Mouse (Mus musculus): Measurements from ENCODE around the gene Aurkb.

DNA sequence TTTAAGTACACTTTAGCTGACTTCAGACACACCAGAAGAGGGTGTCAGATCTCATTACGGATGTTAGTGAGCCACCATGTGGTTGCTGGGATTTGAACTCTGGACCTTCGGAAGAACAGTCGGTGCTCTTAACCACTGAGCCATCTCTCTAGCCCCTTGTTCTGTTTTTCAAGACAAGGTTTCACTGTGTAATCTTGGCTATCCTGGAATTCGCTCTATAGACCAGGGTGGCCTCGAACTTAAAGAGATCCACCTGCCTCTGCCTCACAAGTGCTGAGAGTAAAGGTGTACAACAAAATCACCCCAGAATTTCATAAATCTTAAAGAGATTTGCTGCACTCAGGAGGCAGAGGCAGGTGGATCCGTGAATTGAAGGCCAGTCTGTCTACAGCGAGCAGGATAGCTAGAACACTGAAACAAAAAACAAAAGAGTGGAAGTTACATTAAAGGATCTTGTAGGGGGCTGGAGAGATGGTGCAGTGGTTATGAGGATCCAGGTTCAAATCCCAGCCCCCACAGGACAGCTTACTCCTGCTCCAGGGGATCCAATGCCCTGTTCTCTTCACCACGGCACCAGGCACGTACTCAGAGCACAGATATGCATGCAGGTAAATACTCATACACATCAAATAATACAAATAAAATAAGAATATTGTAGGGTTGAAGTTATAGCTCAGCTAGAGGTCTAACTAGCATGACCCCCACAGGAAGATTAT lies 30.5 kb downstream of the Aurkb start:
- TF ChIP-seq EP300 (IDR thresholded peaks at IDR 0.05; ENCODE audit: insufficient read depth, low read depth, low read length) (no peak), POLR2A (IDR thresholded peaks at IDR 0.05; ENCODE audit: insufficient read depth, low read depth, low read length) (no peak), CTCF (IDR thresholded peaks at IDR 0.05) (no peak)

All from heart, adult 2 months (tissue).